Mouse (Mus musculus) left cerebral cortex, adult 2 months (tissue): ENCODE data around the gene Klhdc8b. TPM values are rescaled to one million over a fixed set of nuclear protein-coding genes. Genes with fewer than 3 reads are reported as not detected.

ENCODE experiments used
- DNase-seq, 2 experiments: peaks; one replicate each; pipeline ENCODE4 v3.0.0; 2021 to 2022; ENCODE audit warnings: low spot score in 2 of 2, mixed read lengths in 1 of 2; ENCODE audit errors: extremely low spot score in 1 of 2
- H3K27ac ChIP-seq: fragments of 200-600 bp; 2 replicates; pipeline ENCODE4 v1.8.1; 2022
- H3K4me3 ChIP-seq: fragments of 200-600 bp; 2 replicates; pipeline ENCODE4 v1.8.1; 2022
- CTCF ChIP-seq: fragments of 200-600 bp; IDR thresholded peaks from 2 replicates; pipeline ENCODE4 v1.8.1; 2022; ENCODE audit warnings: antibody characterized with exemption, mild to moderate bottlenecking, moderate library complexity
- intact Hi-C: fragments of 180-260 bp; cut with DNase I; formaldehyde crosslinking; loops from one replicate; pipeline ENCODE4 v1.15.1; 2025
- total RNA-seq, 2 experiments: library from RNA; stranded (reverse); gene quantifications; 2 replicates each; pipeline ENCODE4 v1.2.3; 2021

Gene Klhdc8b
- total RNA-seq, 2 experiments from 2014 or later = 30.7 to 32.8 TPM

- Histone ChIP-seq H3K27ac (peak within 1 kb of the TSS; percentile 66), H3K4me3 (peak within 1 kb of the TSS; percentile 46)
- intact Hi-C loops = no loop called here
- DNase-seq = no peak
- no peak for TF ChIP-seq CTCF
Observed at GRCm38 (mm10) chr9:108479721-108480351, 18.5 kb upstream of the Klhdc8b start, which contains the start of gene Lamb2. Lamb2 (plus strand) TSS chr9:108479736.

GRCm38 (mm10) chr9:108479241-108479640 is 17.9 kb upstream of the Klhdc8b start:
- Histone ChIP-seq H3K4me3 (peak overlapping the region; percentile 38), H3K27ac (no peak overlapping the region)
- intact Hi-C loops = no loop called here
- no peak for DNase-seq
- TF ChIP-seq CTCF = no peak

GRCm38 (mm10) chr9:108478638-108479156 is 17.3 kb upstream of the Klhdc8b start:
- no peak for DNase-seq
- TF ChIP-seq CTCF = no peak
- intact Hi-C loops = no loop called here
- Histone ChIP-seq H3K4me3 (peak overlapping the region; percentile 38), H3K27ac (peak overlapping the region; percentile 64)

- DNase-seq = no peak
- H3K4me3 ChIP-seq = no peak overlapping the region
- intact Hi-C loops = no loop called here
- no peak overlapping the region for H3K27ac ChIP-seq
- no peak for TF ChIP-seq CTCF
Observed at GRCm38 (mm10) chr9:108474528-108474927, 13.1 kb upstream of the Klhdc8b start.

- Histone ChIP-seq H3K27ac (no peak overlapping the region), H3K4me3 (no peak overlapping the region)
- TF ChIP-seq CTCF = no peak
- intact Hi-C loops = no loop called here
- DNase-seq = no peak
Observed at GRCm38 (mm10) chr9:108469845-108470244, 8.5 kb upstream of the Klhdc8b start.

- no peak overlapping the region for H3K4me3 ChIP-seq
- intact Hi-C loops = no loop called here
- no peak overlapping the region for H3K27ac ChIP-seq
- TF ChIP-seq CTCF = no peak
- no peak for DNase-seq
Observed at GRCm38 (mm10) chr9:108469430-108469829, 8.0 kb upstream of the Klhdc8b start.

- intact Hi-C loops = no loop called here
Observed at GRCm38 (mm10) chr9:108466219-108466618, 4.8 kb upstream of the Klhdc8b start.

GRCm38 (mm10) chr9:108463713-108464112 is 2.3 kb upstream of the Klhdc8b start:
- H3K4me3 ChIP-seq = no peak overlapping the region
- no peak for DNase-seq
- H3K27ac ChIP-seq = no peak overlapping the region
- intact Hi-C loops = no loop called here
- TF ChIP-seq CTCF = no peak

More at GRCm38 (mm10) chr9:108466219-108466618, 4.8 kb upstream of the Klhdc8b start:
- no peak for DNase-seq
- Histone ChIP-seq H3K27ac (no peak overlapping the region), H3K4me3 (no peak overlapping the region)
- TF ChIP-seq CTCF = no peak

- no peak for TF ChIP-seq CTCF
- no peak overlapping the region for H3K27ac ChIP-seq
- H3K4me3 ChIP-seq = no peak overlapping the region
- no peak for DNase-seq
- intact Hi-C loops = no loop called here
Observed at GRCm38 (mm10) chr9:108462192-108462591, 811 bp upstream of the Klhdc8b start.

GRCm38 (mm10) chr9:108461675-108462074 is 294 bp upstream of the Klhdc8b start:
- DNase-seq = no peak
- no peak for TF ChIP-seq CTCF
- intact Hi-C loops = no loop called here
- Histone ChIP-seq H3K4me3 (peak overlapping the region; percentile 75), H3K27ac (no peak overlapping the region)

- peak; percentile 3 for TF ChIP-seq CTCF
- H3K4me3 ChIP-seq = peak within 1 kb of the TSS; percentile 75
- peak; percentile 87 to 88 for DNase-seq
- peak within 1 kb of the TSS; percentile 94 for H3K27ac ChIP-seq
- intact Hi-C loops = no loop called here
Observed at GRCm38 (mm10) chr9:108460319-108461178, 832 bp downstream of the Klhdc8b start, which contains the start of gene Ccdc71. Ccdc71 (plus strand) TSS chr9:108460527.

GRCm38 (mm10) chr9:108459939-108460318 is 1.5 kb downstream of the Klhdc8b start:
- no peak for TF ChIP-seq CTCF
- H3K4me3 ChIP-seq = peak overlapping the region; percentile 75
- DNase-seq = no peak
- intact Hi-C loops = no loop called here
- peak overlapping the region; percentile 94 for H3K27ac ChIP-seq
